Mouse (Mus musculus): ENCODE measurements at regions not wholly inside any gene's neighbourhood (a gene's known extent, or its start where the extent isn't known, plus 50 kb on each side); places are given as distances from the start of the nearest gene placed in this dataset.

DNA sequence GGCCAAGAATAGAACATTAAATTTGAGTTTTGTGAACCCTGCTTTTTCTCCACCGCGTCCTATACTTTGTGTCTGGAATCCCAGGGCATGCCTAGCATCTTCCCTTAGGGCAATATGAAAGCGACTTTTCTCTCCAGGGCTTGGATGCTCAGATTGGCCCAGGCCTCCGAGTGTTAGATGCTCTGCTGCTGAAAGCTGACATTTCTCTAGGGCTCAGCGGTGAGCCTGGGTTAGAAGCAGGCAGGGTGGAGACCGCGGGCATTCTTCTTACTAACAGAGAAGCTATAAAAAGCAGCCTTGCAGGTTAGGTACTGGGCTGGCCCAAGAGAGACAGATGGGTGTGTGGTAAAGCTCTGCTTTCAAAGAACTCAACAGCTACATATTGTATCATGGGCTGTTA lies 409.8 kb upstream of the Trpc7 start:
- H3K79me2 ChIP-seq (ENCODE audit: control insufficient read depth, insufficient read depth) = no peaks in the 10 kb centered on the region

DNA sequence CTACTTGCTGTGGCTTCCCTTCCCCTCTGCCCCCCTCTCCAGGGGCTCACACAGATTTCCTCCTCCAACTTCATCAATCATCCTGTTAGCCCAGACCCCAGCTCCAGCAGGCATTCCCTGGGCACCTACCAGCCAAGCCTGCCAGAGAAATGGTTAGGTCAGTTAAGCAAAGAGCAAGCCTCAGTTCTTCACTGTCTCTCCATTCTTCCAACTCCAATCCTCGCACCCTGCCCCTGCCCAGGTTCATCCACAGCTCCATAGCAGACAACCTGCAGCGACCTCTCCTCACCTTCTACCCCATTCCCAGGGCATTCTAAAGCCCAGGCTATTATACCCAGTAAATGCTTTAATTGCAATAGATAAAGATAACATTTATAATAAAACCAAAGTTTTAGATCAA lies 408.0 kb upstream of the Trpc7 start:
- Histone ChIP-seq H3K4me3 (no peak overlapping the region), H3K27me3 (ENCODE audit: control insufficient read depth, insufficient read depth, insufficient read length) (no peaks in the 10 kb centered on the region), H3K79me2 (ENCODE audit: control insufficient read depth, insufficient read depth) (no peaks in the 10 kb centered on the region), H3K4me2 (ENCODE audit: low read depth) (no peak overlapping the region), H3K36me3 (ENCODE audit: control insufficient read depth, insufficient read depth) (no peaks in the 10 kb centered on the region), H3ac (ENCODE audit: control insufficient read depth, insufficient read length) (no peak overlapping the region)
- no peak for TF ChIP-seq SRF (IDR thresholded peaks at IDR 0.05; ENCODE audit: control insufficient read depth, insufficient read length, low read depth)
- no peak for TF ChIP-seq TCF12 (IDR thresholded peaks at IDR 0.05; ENCODE audit: insufficient read depth, poor library complexity, severe bottlenecking)
- TF ChIP-seq MYOD1 (IDR thresholded peaks at IDR 0.05; ENCODE audit: control insufficient read depth in 1 of 3, insufficient read length in 2 of 3, low read depth in 2 of 3) = no peak
- no peak for TF ChIP-seq MAX (IDR thresholded peaks at IDR 0.05; ENCODE audit: low read depth)
- TF ChIP-seq MYOG (IDR thresholded peaks at IDR 0.05; ENCODE audit: control insufficient read depth in 1 of 3, insufficient read depth in 1 of 3, insufficient read length in 2 of 3, low read depth in 2 of 3) = no peak
- TF ChIP-seq POLR2AphosphoS2 (IDR thresholded peaks at IDR 0.05; ENCODE audit: insufficient read length, low read depth) = no peak
- TF ChIP-seq USF1 (IDR thresholded peaks at IDR 0.05; ENCODE audit: low read depth) = no peak
- TF ChIP-seq TCF3 (IDR thresholded peaks at IDR 0.05; ENCODE audit: insufficient read length, low read depth) = no peak
- TF ChIP-seq POLR2A (IDR thresholded peaks at IDR 0.05; ENCODE audit: insufficient read length, low read depth) = no peak
- TF ChIP-seq REST (IDR thresholded peaks at IDR 0.05; ENCODE audit: insufficient read depth, insufficient read length) = no peak
- TF ChIP-seq CEBPB (IDR thresholded peaks at IDR 0.05; ENCODE audit: insufficient read depth, poor library complexity, severe bottlenecking) = no peak
- no peak for TF ChIP-seq E2F4 (IDR thresholded peaks at IDR 0.05; ENCODE audit: insufficient read depth)

More for the DNA sequence above, 409.8 kb upstream of the Trpc7 start:
- Histone ChIP-seq H3ac (ENCODE audit: control insufficient read depth, insufficient read length) (no peak overlapping the region), H3K36me3 (ENCODE audit: control insufficient read depth, insufficient read depth) (no peaks in the 10 kb centered on the region), H3K27me3 (ENCODE audit: control insufficient read depth, insufficient read depth, insufficient read length) (no peaks in the 10 kb centered on the region), H3K4me3 (no peak overlapping the region), H3K4me2 (ENCODE audit: low read depth) (no peak overlapping the region)
- TF ChIP-seq POLR2A (IDR thresholded peaks at IDR 0.05; ENCODE audit: insufficient read length, low read depth) (no peak), TCF3 (IDR thresholded peaks at IDR 0.05; ENCODE audit: insufficient read length, low read depth) (no peak), POLR2AphosphoS2 (IDR thresholded peaks at IDR 0.05; ENCODE audit: insufficient read length, low read depth) (no peak), E2F4 (IDR thresholded peaks at IDR 0.05; ENCODE audit: insufficient read depth) (no peak), CEBPB (IDR thresholded peaks at IDR 0.05; ENCODE audit: insufficient read depth, poor library complexity, severe bottlenecking) (no peak), MAX (IDR thresholded peaks at IDR 0.05; ENCODE audit: low read depth) (no peak), REST (IDR thresholded peaks at IDR 0.05; ENCODE audit: insufficient read depth, insufficient read length) (no peak), USF1 (IDR thresholded peaks at IDR 0.05; ENCODE audit: low read depth) (no peak), MYOG (IDR thresholded peaks at IDR 0.05; ENCODE audit: control insufficient read depth in 1 of 3, insufficient read depth in 1 of 3, insufficient read length in 2 of 3, low read depth in 2 of 3) (no peak), TCF12 (IDR thresholded peaks at IDR 0.05; ENCODE audit: insufficient read depth, poor library complexity, severe bottlenecking) (no peak), MYOD1 (IDR thresholded peaks at IDR 0.05; ENCODE audit: control insufficient read depth in 1 of 3, insufficient read length in 2 of 3, low read depth in 2 of 3) (no peak), SRF (IDR thresholded peaks at IDR 0.05; ENCODE audit: control insufficient read depth, insufficient read length, low read depth) (no peak)

DNA sequence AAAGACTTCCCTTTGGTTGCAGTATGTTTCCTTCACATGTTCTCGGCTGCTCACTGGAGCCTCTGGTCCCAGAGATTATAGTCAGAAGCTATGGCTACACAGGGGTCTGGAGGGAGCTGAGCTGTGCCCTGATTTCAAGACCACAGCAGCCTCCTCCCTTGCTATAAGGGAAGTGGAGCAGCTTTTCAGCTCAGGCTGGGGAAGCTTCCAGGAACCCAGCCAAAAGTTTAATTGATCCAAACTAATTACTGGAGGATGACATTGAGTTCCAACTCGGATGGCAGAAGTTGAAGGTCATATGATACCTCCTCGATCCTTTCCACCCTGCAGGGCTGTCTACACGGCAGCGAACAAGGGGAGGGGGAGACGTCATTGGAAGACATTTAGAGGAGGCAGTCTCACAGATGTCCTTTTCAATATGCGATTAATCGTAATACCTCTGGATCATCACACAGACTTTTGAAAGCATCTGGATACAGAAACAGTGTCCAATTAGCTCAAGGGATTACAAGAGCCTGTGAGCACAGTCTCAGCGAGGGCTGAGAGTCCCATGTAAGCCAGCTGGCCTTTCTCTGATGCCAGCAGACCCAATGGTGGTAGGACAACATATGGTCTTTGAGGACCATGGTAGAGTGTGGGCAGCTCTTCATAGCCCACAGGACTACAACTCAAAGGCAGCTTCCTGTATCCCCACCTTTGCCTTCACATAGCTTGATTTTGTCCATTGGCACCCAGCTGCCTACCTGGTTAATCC lies 396.1 kb upstream of the Trpc7 start:
- no peak overlapping the region for H3ac ChIP-seq (ENCODE audit: control insufficient read depth, insufficient read length)
- H3K79me2 ChIP-seq (ENCODE audit: control insufficient read depth, insufficient read depth) = no peaks in the 10 kb centered on the region
- no peak for TF ChIP-seq E2F4 (IDR thresholded peaks at IDR 0.05; ENCODE audit: insufficient read depth)
- TF ChIP-seq USF1 (IDR thresholded peaks at IDR 0.05; ENCODE audit: low read depth) = no peak
- TF ChIP-seq MAX (IDR thresholded peaks at IDR 0.05; ENCODE audit: low read depth) = no peak
- TF ChIP-seq MYOD1 (IDR thresholded peaks at IDR 0.05; ENCODE audit: control insufficient read depth in 1 of 3, insufficient read length in 2 of 3, low read depth in 2 of 3) = no peak
- TF ChIP-seq POLR2AphosphoS2 (IDR thresholded peaks at IDR 0.05; ENCODE audit: insufficient read length, low read depth) = no peak
- no peak for TF ChIP-seq POLR2A (IDR thresholded peaks at IDR 0.05; ENCODE audit: insufficient read length, low read depth)
- H3K4me3 ChIP-seq = no peak overlapping the region
- H3K36me3 ChIP-seq (ENCODE audit: control insufficient read depth, insufficient read depth) = no peaks in the 10 kb centered on the region
- H3K27me3 ChIP-seq (ENCODE audit: control insufficient read depth, insufficient read depth, insufficient read length) = no peaks in the 10 kb centered on the region
- H3K4me2 ChIP-seq (ENCODE audit: low read depth) = no peak overlapping the region

DNA sequence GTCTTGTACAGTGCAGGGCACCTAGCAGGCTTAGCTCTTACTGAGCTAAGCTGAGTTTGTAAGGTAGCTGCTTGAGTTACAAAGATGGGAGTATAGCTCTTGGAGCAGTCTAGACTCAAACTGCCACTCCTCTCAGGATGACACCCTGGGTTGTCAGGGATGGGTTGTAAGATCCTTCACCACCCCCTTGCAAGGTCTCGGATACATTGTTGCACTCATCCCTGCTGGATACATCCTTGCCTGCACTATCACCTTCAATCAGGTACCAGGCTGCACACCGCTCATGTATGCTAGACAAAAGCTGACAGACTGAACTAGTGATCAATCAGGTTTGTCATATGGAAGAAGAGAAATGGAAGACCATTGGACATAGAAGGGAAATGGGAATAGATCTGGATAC lies 390.4 kb upstream of the Trpc7 start:
- Histone ChIP-seq H3ac (ENCODE audit: control insufficient read depth, insufficient read length) (no peak overlapping the region), H3K27me3 (ENCODE audit: control insufficient read depth, insufficient read depth, insufficient read length) (no peaks in the 10 kb centered on the region), H3K4me3 (no peak overlapping the region), H3K4me2 (ENCODE audit: low read depth) (no peak overlapping the region), H3K79me2 (ENCODE audit: control insufficient read depth, insufficient read depth) (no peaks in the 10 kb centered on the region), H3K36me3 (ENCODE audit: control insufficient read depth, insufficient read depth) (no peaks in the 10 kb centered on the region)
- TF ChIP-seq REST (IDR thresholded peaks at IDR 0.05; ENCODE audit: insufficient read depth, insufficient read length) = no peak
- no peak for TF ChIP-seq POLR2A (IDR thresholded peaks at IDR 0.05; ENCODE audit: insufficient read length, low read depth)
- TF ChIP-seq MYOG (IDR thresholded peaks at IDR 0.05; ENCODE audit: control insufficient read depth in 1 of 3, insufficient read depth in 1 of 3, insufficient read length in 2 of 3, low read depth in 2 of 3) = no peak
- no peak for TF ChIP-seq MYOD1 (IDR thresholded peaks at IDR 0.05; ENCODE audit: control insufficient read depth in 1 of 3, insufficient read length in 2 of 3, low read depth in 2 of 3)
- no peak for TF ChIP-seq MAX (IDR thresholded peaks at IDR 0.05; ENCODE audit: low read depth)
- no peak for TF ChIP-seq TCF12 (IDR thresholded peaks at IDR 0.05; ENCODE audit: insufficient read depth, poor library complexity, severe bottlenecking)
- TF ChIP-seq E2F4 (IDR thresholded peaks at IDR 0.05; ENCODE audit: insufficient read depth) = no peak
- TF ChIP-seq CEBPB (IDR thresholded peaks at IDR 0.05; ENCODE audit: insufficient read depth, poor library complexity, severe bottlenecking) = no peak
- TF ChIP-seq TCF3 (IDR thresholded peaks at IDR 0.05; ENCODE audit: insufficient read length, low read depth) = no peak
- TF ChIP-seq SRF (IDR thresholded peaks at IDR 0.05; ENCODE audit: control insufficient read depth, insufficient read length, low read depth) = no peak
- TF ChIP-seq USF1 (IDR thresholded peaks at IDR 0.05; ENCODE audit: low read depth) = no peak
- TF ChIP-seq POLR2AphosphoS2 (IDR thresholded peaks at IDR 0.05; ENCODE audit: insufficient read length, low read depth) = no peak
